ENCODE assay signal across 9 mouse cellular contexts in the genomic region with DNA sequence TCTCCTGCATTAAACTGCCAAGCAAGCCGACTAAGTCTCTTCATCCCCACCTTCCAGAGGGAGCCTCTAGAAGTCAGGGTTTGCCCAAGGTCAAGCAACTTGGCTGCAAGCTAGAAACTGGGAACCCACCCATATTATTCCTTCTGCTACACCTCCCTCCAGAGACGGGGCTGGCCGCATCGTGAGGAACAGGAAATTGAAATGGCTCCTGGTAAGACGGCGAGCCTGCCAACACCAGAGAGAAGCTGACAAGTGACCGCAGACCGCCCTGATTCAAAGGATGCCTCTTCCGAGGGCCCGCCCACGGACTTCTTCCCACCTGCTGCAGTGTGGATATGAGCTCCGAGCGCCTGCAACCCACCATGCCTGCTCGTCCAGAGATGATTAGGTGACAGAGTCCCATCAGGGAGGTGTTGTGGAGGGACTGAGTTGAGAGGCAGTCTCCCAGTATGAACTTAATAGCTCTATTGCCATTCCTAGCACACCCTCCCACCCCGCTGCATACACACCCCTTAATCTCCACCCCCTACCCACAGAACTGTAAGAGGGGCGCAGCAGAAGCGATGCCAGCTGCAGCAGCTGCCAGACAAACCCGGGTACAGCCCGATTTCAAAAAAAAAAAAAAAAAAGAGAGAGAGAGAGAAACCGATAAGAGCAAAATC.
DNase-seq lines count a peak whose midpoint lies in the region; ATAC-seq and TF ChIP-seq lines count a peak whose summit lies in the region.
"Had no signal": no experiment of that assay in that cellular context is flagged by ENCODE, and none has a peak within 500 bp of the region (broad histone marks: within the 10 kb centered on the region; RNA-seq: fewer than 3 reads in every experiment).

No protein-coding gene starts in this region.

- no peaks in the 10 kb centered on the region for H3K4me1 ChIP-seq in heart, embryonic 11.5 days (ENCODE audit: control insufficient read depth, insufficient read depth, low read length)
- H3K4me1 ChIP-seq in E14TG2a.4 (replicated peaks; ENCODE audit: low read depth, low read length): peaks cover 45% of the 10 kb centered on the region
- H3K4me1 ChIP-seq in brown adipose tissue, adult 24 weeks (ENCODE audit: control insufficient read depth, insufficient read depth, insufficient read length, low read length): peaks cover 3% of the 10 kb centered on the region; the same call in 1 of the 2 replicates
- H3K4me1 ChIP-seq in forebrain, embryonic 16.5 days (replicated peaks; ENCODE audit: control insufficient read depth, insufficient read depth, low read length): peaks cover 18% of the 10 kb centered on the region

- no peak overlapping the region for H3K9ac ChIP-seq in heart, embryonic 11.5 days (ENCODE audit: low read depth, low read length)
- no peak overlapping the region for H3K9ac ChIP-seq in forebrain, embryonic 16.5 days (replicated peaks; ENCODE audit: low read depth, low read length)

- ATAC-seq in heart, embryonic 11.5 days (replicated peaks; ENCODE audit: insufficient number of reproducible peaks, low FRiP score, low TSS enrichment): no peak
- ATAC-seq in forebrain, embryonic 16.5 days: peak; percentile 77

- H3K36me3 ChIP-seq in heart, embryonic 11.5 days (ENCODE audit: control insufficient read depth, insufficient read depth, low read length): no peaks in the 10 kb centered on the region; the same call in 1 of the 2 replicates
- H3K36me3 ChIP-seq in E14TG2a.4 (ENCODE audit: insufficient read depth, low read length): no peaks in the 10 kb centered on the region
- no peaks in the 10 kb centered on the region for H3K36me3 ChIP-seq in forebrain, embryonic 16.5 days (ENCODE audit: control insufficient read depth, insufficient read depth)

- 71% methylated on average over 20 of the region's 20 CpGs for WGBS in heart, embryonic 11.5 days (ENCODE audit: insufficient replicate concordance)
- WGBS in forebrain, embryonic 16.5 days: 69% methylated on average over 20 of the region's 20 CpGs

- 0 out of 2 replicates have a peak, but pooled peaks cover 2% of the 10 kb centered on the region for H3K9me3 ChIP-seq in heart, embryonic 11.5 days (replicated peaks; ENCODE audit: control insufficient read depth, low read length)
- H3K9me3 ChIP-seq in E14TG2a.4 (ENCODE audit: low read length): peaks cover 7% of the 10 kb centered on the region
- H3K9me3 ChIP-seq in forebrain, embryonic 16.5 days (ENCODE audit: control insufficient read depth, low read length): no peaks in the 10 kb centered on the region

- DNase-seq in heart, postnatal 25 days (ENCODE audit: low spot score): peak; percentile 38
- no peak for DNase-seq in urinary bladder, postnatal 4 days (ENCODE audit: low spot score in 2 of 2)
- DNase-seq in kidney, adult 18-20 months: no peak
- no peak for DNase-seq in embryo, embryonic 11 days

- H3K27ac ChIP-seq in heart, embryonic 11.5 days (ENCODE audit: low read depth, low read length): no peak overlapping the region
- no peak overlapping the region for H3K27ac ChIP-seq in brown adipose tissue, adult 24 weeks (replicated peaks; ENCODE audit: low read depth, low read length)
- H3K27ac ChIP-seq in forebrain, embryonic 16.5 days (ENCODE audit: low read length): 0 out of 2 replicates have a peak overlapping the region, but pooled peaks have one; percentile 37

- no peak overlapping the region for H3K4me3 ChIP-seq in heart, embryonic 11.5 days (ENCODE audit: low read depth, low read length)
- H3K4me3 ChIP-seq in E14TG2a.4 (replicated peaks; ENCODE audit: low read length): peak overlapping the region; percentile 67
- 0 out of 2 replicates have a peak overlapping the region, but pooled peaks have one; percentile 19 for H3K4me3 ChIP-seq in brown adipose tissue, adult 24 weeks (ENCODE audit: insufficient read depth, low read depth, low read length)
- no peak overlapping the region for H3K4me3 ChIP-seq in forebrain, embryonic 16.5 days (replicated peaks; ENCODE audit: low read length)

- intact Hi-C loops in heart, postnatal 25 days (cut with DNase I): no loop called here

- TF ChIP-seq CTCF in E14TG2a.4 (conservative IDR thresholded peaks at IDR 0.05; ENCODE audit: low read length): no peak

- H3K27me3 ChIP-seq in heart, embryonic 11.5 days (ENCODE audit: control insufficient read depth, insufficient read depth, low read length): no peaks in the 10 kb centered on the region
- H3K27me3 ChIP-seq in E14TG2a.4 (ENCODE audit: insufficient read depth, low read length): peaks cover 36% of the 10 kb centered on the region
- H3K27me3 ChIP-seq in forebrain, embryonic 16.5 days (replicated peaks; ENCODE audit: control insufficient read depth, insufficient read depth, low read length): no peaks in the 10 kb centered on the region

- H3K4me2 ChIP-seq in heart, embryonic 11.5 days: no peak overlapping the region
- peak overlapping the region; percentile 23 for H3K4me2 ChIP-seq in forebrain, embryonic 16.5 days (ENCODE audit: low read length)
- H3K4me2 ChIP-seq: liver, embryonic 11.5 days had no signal

Comparison
In these comparisons a context has a peak if more than half of its experiments do, and no peak if none do; other contexts are left out.
1. H3K4me3 ChIP-seq: peak in E14TG2a.4 (single experiment) and brown adipose tissue, adult 24 weeks (single experiment); none in heart, embryonic 11.5 days (single experiment) and forebrain, embryonic 16.5 days (single experiment).